Mouse (Mus musculus): ENCODE results near the gene Gm28891. TPM values are rescaled to one million over a fixed set of nuclear protein-coding genes. Genes with fewer than 3 reads are reported as not detected.
"Not testable (repeated sequence)": the region's sequence is repeated elsewhere in the genome, so short reads cannot be mapped to it uniquely, and the experiment has no call there.

Gm28891 gene
- not detected for polyA plus RNA-seq (2017; shearing (Covaris generic))

DNA sequence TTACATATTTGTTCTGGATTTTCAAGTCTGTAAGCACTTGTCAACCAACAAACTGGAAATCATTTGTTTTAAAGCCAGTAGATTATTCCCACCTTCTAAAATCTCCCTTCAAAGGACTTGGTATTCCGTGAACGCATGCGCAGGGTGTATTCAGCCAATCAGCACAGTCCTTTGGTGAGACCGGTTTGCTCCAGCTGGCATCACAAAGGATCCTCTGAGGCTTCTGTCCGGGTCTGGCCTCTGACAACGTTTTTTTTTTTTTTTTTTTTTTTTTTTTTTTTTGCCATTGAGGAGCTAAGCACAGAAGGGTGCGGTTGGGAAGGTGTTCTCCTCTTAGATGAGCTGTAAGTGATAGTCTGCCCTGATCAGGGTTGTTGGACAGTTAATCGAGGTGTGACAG lies at the start of gene Gm28891:
TSS of gene Gm28891 (plus strand) at position 301 of the 400 bp plus-strand sequence.
- not testable (repeated sequence) for ATAC-seq

All from activated CD4-positive, CD25-positive, alpha-beta regulatory T cell, adult 4 months (primary cell).